8 mouse cellular contexts compared by ENCODE assay signal in genomic region chr4:46025893-46026292, GRCm38 (mm10). TPM values are rescaled to one million over a fixed set of nuclear protein-coding genes. Genes with fewer than 3 reads are reported as not detected.
DNase-seq lines count a peak whose midpoint lies in the region; ATAC-seq lines count a peak whose summit lies in the region.

No protein-coding gene starts in this region.

- ATAC-seq in CD4-positive, CD25-positive, alpha-beta regulatory T cell, adult 4 months, result no peak

- intact Hi-C loops in left cerebral cortex, postnatal 14 days (cut with DNase I), result loop anchor here (1.0 kb wide), 1 partner anchor 54 kb away; no protein-coding TSS in a partner anchor
- intact Hi-C loops in left cerebral cortex, postnatal 36 days (cut with DNase I), result no loop called here

- peak; percentile 25 for DNase-seq in adrenal gland, adult 2 months
- no peak for DNase-seq in adrenal gland, postnatal 4 days (ENCODE audit: low spot score in 2 of 2)
- DNase-seq in left cerebral cortex, postnatal 14 days (ENCODE audit: low spot score in 2 of 2), result peak; percentile 42 to 57
- no peak for DNase-seq in left cerebral cortex, postnatal 36 days (ENCODE audit: low spot score in 2 of 2)
- peak; percentile 49 for DNase-seq in embryo, embryonic 9.5 days (ENCODE audit: extremely low spot score)
- peak; percentile 21 to 52 for DNase-seq in layer of hippocampus, postnatal 14 days (ENCODE audit: low spot score in 2 of 2)
- peak; percentile 59 for DNase-seq in right cerebral cortex, postnatal 4 days

RNA-seq across cellular contexts. Expression of gene Tmod1, which starts 12.8 kb away (rescaled TPM):
- 1 to 10 TPM; 3.0 to 8.7 TPM for total RNA-seq in adrenal gland, adult 2 months (2021)
- 0.89 and 2.2 TPM in 2 replicates for polyA plus RNA-seq in adrenal gland, adult 2 months (2012; rRNA removed)
- 10 to 100 TPM; 10.4 to 10.6 TPM for total RNA-seq in adrenal gland, postnatal 4 days (2021)
- 10 to 100 TPM; 23.6 to 25.1 TPM for total RNA-seq in left cerebral cortex, postnatal 14 days (2021)
- total RNA-seq in left cerebral cortex, postnatal 36 days (2021), result 10 to 100 TPM; 43.6 to 49.5 TPM
- 10 to 100 TPM; 11.9 to 13.5 TPM for total RNA-seq in layer of hippocampus, postnatal 14 days (2021)
- 1 to 10 TPM; 2.0 to 4.2 TPM for polyA plus RNA-seq in CD4-positive, CD25-positive, alpha-beta regulatory T cell, adult 4 months (2017; shearing (Covaris generic))

Comparison
In these comparisons a context has a peak if more than half of its experiments do, and no peak if none do; other contexts are left out.
1. DNase-seq: peak in adrenal gland, adult 2 months (single experiment), left cerebral cortex, postnatal 14 days (2 of 2), embryo, embryonic 9.5 days (single experiment), layer of hippocampus, postnatal 14 days (2 of 2) and right cerebral cortex, postnatal 4 days (single experiment); none in adrenal gland, postnatal 4 days (0 of 2) and left cerebral cortex, postnatal 36 days (0 of 2).